Mouse (Mus musculus) kidney, adult 2 months (tissue): ENCODE results near the gene Gm12248. TPM values are rescaled to one million over a fixed set of nuclear protein-coding genes. Genes with fewer than 3 reads are reported as not detected.
A peak's percentile ranks its signal among the peaks of the same experiment; 100 is the strongest.

Source experiments
- DNase-seq: peaks from one replicate; pipeline ENCODE4 v3.0.0; 2021
- H3K27ac ChIP-seq: fragments of 200-500 bp; 2 replicates; pipeline ENCODE4 v1.5.1; 2012; ENCODE audit warnings: low read depth, low read length, control low read depth, inconsistent platforms; ENCODE audit not compliant: insufficient read depth
- H3K27me3 ChIP-seq: fragments of 200-500 bp; replicated peaks from 2 replicates; pipeline ENCODE4 v1.6.1; 2012; ENCODE audit warnings: mild to moderate bottlenecking, moderate library complexity, low read length, inconsistent platforms; ENCODE audit not compliant: control insufficient read depth, insufficient read depth
- H3K36me3 ChIP-seq: fragments of 200-500 bp; 2 replicates; pipeline ENCODE4 v1.6.1; 2012; ENCODE audit warnings: mild to moderate bottlenecking, moderate library complexity, low read length, inconsistent platforms; ENCODE audit not compliant: control insufficient read depth, insufficient read depth
- H3K4me1 ChIP-seq: fragments of 200-500 bp; 2 replicates; pipeline ENCODE4 v1.6.1; 2011; ENCODE audit warnings: low read length; ENCODE audit not compliant: control insufficient read depth, insufficient read depth
- H3K4me3 ChIP-seq: fragments of 200-500 bp; 2 replicates; pipeline ENCODE4 v1.5.1; 2011; ENCODE audit warnings: mild to moderate bottlenecking, low read depth, low read length, control low read depth; ENCODE audit not compliant: insufficient read depth
- CTCF ChIP-seq: fragments of 200-500 bp; conservative IDR thresholded peaks from 2 replicates; pipeline ENCODE4 v1.5.1; 2011; ENCODE audit warnings: low read depth, mild to moderate bottlenecking, control low read depth, low read length, moderate library complexity, mixed read lengths; ENCODE audit not compliant: insufficient read depth, insufficient read length
- POLR2A ChIP-seq: fragments of 200-500 bp; IDR thresholded peaks from one replicate; pipeline ENCODE4 v1.6.1; 2011; ENCODE audit warnings: low read depth, low read length, control low read depth
- WGBS: fragments of 180-500 bp; shearing (Covaris S2); methylation state at CpG from one replicate; pipeline ENCODE4 v1.1.7; 2018; 5-methylcytosine and 5-hydroxymethylcytosine counted together
- polyA plus RNA-seq: library from polyadenylated mRNA; depleted of rRNA; stranded (reverse); fragments of >200 nt; gene quantifications from 2 replicates; pipeline ENCODE4 v1.2.3, GENCODE M21; 2012

The Gm12248 gene
- polyA plus RNA-seq, 1 experiment = 0.16 TPM

DNA sequence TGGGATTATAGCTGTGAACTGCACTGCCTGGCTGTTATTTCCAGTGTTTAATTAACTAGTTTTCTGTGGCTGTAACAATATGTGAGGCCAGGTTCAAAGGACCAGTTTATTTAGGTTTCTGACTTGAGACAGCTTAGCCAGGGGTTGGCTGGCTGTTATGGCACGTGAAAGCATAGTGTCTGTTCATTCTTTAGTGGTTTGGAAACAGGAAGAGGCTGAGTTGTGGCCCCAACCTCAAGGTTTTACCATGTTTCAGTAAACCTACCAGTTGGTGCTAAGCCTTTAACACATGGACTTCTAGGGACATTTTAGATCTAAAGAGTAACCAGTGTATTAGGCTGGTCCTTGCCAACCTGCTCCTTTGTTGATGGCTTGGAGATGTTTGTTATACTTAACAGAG is 23.6 kb upstream of the Gm12248 start:
- H3K27ac ChIP-seq = no peak overlapping the region
- H3K36me3 ChIP-seq = peaks cover under 1% of the 10 kb centered on the region
- 73% methylated on average over 1 of the region's 1 CpGs for WGBS

DNA sequence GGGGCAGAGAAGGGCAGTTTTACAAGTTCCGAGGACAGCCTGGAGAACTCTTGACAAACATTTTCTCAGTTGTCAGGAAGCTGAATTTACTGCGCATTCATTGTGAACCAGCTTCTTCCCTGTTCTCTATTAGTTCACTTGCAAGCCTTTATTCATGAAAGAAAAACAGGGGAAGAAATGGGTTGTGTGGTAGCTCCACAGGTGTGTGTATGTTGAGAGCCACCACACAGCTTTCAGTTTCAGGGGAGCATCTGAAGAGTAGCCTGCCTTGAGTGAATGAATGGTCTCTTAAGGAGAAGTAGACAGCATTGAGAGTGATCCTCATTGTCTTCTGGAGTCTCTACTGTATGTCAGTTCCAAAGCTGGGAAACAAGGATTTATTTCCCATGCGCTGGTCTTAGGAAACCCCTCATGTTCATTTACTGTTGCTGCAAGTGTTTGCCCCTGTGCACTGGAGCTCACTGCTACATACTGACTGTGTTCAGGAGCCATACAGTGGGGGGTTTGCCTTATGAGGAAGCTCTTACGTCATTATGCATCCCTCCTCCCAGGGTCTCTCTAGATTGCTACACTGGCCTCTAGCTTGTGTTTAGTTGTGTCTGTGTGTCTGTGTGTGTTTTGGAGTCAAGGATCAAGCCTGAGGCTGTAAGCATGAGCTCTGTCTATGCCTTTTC is 14.9 kb upstream of the Gm12248 start:
- no peak overlapping the region for H3K4me3 ChIP-seq
- no peak for TF ChIP-seq CTCF
- H3K36me3 ChIP-seq = peaks cover 1% of the 10 kb centered on the region
- H3K27ac ChIP-seq = no peak overlapping the region
- no peaks in the 10 kb centered on the region for H3K27me3 ChIP-seq
- 72% methylated on average over 4 of the region's 4 CpGs for WGBS
- DNase-seq = no peak
- H3K4me1 ChIP-seq = peaks cover 5% of the 10 kb centered on the region; the same call in 1 of the 2 replicates

More for the DNA sequence above, 23.6 kb upstream of the Gm12248 start:
- Histone ChIP-seq H3K4me3 (no peak overlapping the region), H3K4me1 (no peaks in the 10 kb centered on the region), H3K27me3 (no peaks in the 10 kb centered on the region)
- TF ChIP-seq CTCF (no peak), POLR2A (no peak)
- peak; percentile 38 for DNase-seq

GRCm38 (mm10) chr11:58107009-58107408 is 14.1 kb upstream of the Gm12248 start:
- H3K4me1 ChIP-seq = peaks cover 5% of the 10 kb centered on the region; the same call in 1 of the 2 replicates
- no peak overlapping the region for H3K4me3 ChIP-seq
- peaks cover 1% of the 10 kb centered on the region for H3K36me3 ChIP-seq
- H3K27ac ChIP-seq = no peak overlapping the region
- TF ChIP-seq CTCF (no peak), POLR2A (no peak)
- no peak for DNase-seq
- H3K27me3 ChIP-seq = no peaks in the 10 kb centered on the region
- WGBS = 36% methylated on average over 3 of the region's 3 CpGs

DNA sequence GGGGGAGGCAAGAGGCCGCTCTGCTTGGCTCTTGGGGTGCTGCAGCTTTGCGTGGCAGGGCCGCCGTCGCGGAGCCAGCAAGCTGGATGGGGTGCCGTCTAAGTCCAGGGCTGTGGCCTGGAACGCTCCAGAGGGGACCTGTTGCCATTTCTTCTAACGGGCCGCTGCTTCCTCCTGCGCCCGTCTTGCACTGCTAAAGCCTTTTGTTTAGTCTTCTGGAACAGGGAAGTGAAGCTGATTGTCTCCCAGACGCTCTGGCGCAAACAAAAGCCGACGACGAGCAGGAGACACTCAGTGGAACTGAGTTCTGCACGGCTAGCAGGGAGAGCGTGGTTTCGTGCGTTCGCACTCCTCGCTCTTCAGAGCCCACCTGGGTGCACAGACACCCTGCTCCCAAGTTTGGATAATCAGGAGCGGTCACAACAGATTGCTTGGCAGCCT is 11.4 kb upstream of the Gm12248 start:
- TF ChIP-seq CTCF (no peak), POLR2A (no peak)
- H3K4me3 ChIP-seq = peak overlapping the region; percentile 72
- WGBS = 1% methylated on average over 24 of the region's 24 CpGs
- DNase-seq = no peak
- H3K4me1 ChIP-seq = peaks cover 5% of the 10 kb centered on the region; the same call in 1 of the 2 replicates
- peak overlapping the region; percentile 56 for H3K27ac ChIP-seq
- H3K27me3 ChIP-seq = no peaks in the 10 kb centered on the region
- no peaks in the 10 kb centered on the region for H3K36me3 ChIP-seq

- H3K27me3 ChIP-seq = no peaks in the 10 kb centered on the region
- no peak for TF ChIP-seq CTCF
- peak; percentile 46 for TF ChIP-seq POLR2A
- H3K4me1 ChIP-seq = peaks cover 5% of the 10 kb centered on the region; the same call in 1 of the 2 replicates
- under 1% methylated on average over 55 of the region's 55 CpGs for WGBS
- peak; percentile 100 for DNase-seq
- H3K36me3 ChIP-seq = no peaks in the 10 kb centered on the region
- H3K4me3 ChIP-seq = peak within 1 kb of the TSS; percentile 72
- peak within 1 kb of the TSS; percentile 68 for H3K27ac ChIP-seq
These were observed 10.9 kb upstream of the Gm12248 start, which contains the start of gene Cnot8 for GRCm38 (mm10) chr11:58103697-58104306. Cnot8 (plus strand) TSS chr11:58104153.

DNA sequence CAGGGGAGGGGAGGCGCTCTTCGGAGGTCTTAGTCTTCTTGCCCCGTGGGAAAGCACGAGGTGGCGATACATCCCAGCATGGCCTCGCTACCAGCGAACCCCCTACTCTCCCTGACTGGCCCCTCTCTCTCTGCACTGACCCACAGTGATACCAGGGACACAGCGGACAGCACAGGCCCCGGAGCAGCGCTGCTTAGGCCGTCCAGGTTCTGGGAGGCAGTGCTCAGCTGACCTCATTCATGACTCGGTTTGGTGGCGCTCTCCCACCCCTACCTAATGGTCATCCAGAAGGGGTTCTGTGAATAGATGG is 10.4 kb upstream of the Gm12248 start:
- Histone ChIP-seq H3K27me3 (no peaks in the 10 kb centered on the region), H3K27ac (peak overlapping the region; percentile 68; the same call in 1 of the 2 replicates), H3K36me3 (no peaks in the 10 kb centered on the region), H3K4me3 (peak overlapping the region; percentile 46), H3K4me1 (peaks cover 5% of the 10 kb centered on the region; the same call in 1 of the 2 replicates)
- no peak for DNase-seq
- WGBS = 64% methylated on average over 13 of the region's 13 CpGs
- no peak for TF ChIP-seq POLR2A
- no peak for TF ChIP-seq CTCF

DNA sequence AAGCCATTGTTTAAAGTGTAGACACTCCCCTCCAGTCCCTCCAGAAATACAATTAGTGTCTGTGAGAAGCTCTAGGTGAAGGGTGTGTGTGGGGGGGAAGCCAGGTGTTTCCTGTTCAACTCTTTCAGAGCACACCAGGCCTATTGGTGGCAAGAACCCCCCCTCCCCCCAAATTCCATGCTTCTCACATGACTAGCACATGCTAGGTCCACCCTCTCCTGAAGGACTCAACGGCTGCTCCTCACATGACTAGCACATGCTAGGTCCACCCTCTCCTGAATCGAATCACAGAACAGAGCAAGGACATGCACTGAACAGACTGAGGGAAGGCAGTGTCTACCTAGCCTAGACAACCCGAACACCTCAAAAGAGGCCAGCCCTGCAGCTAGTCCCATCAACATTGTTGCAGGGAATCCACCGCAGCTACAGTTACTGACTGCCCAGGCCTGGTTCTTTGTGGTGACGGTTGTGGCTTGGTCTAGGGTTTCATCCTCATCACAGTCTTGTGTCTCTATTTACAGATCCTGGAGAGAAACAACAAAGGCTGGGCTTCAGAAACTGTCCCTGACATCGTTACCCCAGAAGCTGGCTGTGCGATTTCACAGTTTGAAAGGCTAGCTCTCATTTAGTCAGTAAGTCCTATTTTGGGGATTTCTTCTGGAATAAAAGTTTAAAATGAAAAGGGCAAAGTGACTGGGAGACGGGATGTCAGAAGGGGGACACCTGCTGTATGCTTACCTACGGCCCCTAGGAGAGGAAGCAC is 9.8 kb upstream of the Gm12248 start:
- 85% methylated on average over 9 of the region's 9 CpGs for WGBS

More for the DNA sequence above, 9.8 kb upstream of the Gm12248 start:
- H3K4me3 ChIP-seq = no peak overlapping the region
- TF ChIP-seq CTCF (no peak), POLR2A (no peak)
- H3K27me3 ChIP-seq = no peaks in the 10 kb centered on the region
- no peak overlapping the region for H3K27ac ChIP-seq
- peaks cover 5% of the 10 kb centered on the region; the same call in 1 of the 2 replicates for H3K4me1 ChIP-seq
- H3K36me3 ChIP-seq = no peaks in the 10 kb centered on the region
- DNase-seq = no peak
